Mouse (Mus musculus) erythroid progenitor cell, adult 5-6 weeks (primary cell): ENCODE measurements around the gene Cpn2. TPM values are rescaled to one million over a fixed set of nuclear protein-coding genes. Genes with fewer than 3 reads are reported as not detected.

Experiments used
- ATAC-seq: replicated peaks from 2 replicates; pipeline ENCODE4 v1.8.0; 2016; ENCODE audit warnings: moderate number of reproducible peaks, mild to moderate bottlenecking, moderate TSS enrichment, inconsistent platforms; ENCODE audit not compliant: poor library complexity, low FRiP score, severe bottlenecking
- total RNA-seq, 2 experiments: library from RNA; stranded (forward) in 1 of 2; stranded (reverse) in 1 of 2; fragments of 150-400 nt in 1 of 2; fragments of 186-747, 209-891 nt in 1 of 2; gene quantifications; 2 replicates each; pipeline versions ENCODE4 v1.2.3 to v1.2.4; 2015 to 2017; ENCODE audit warnings: low replicate concordance in 2 of 2

Cpn2 gene
- total RNA-seq (2015; ENCODE audit: low replicate concordance): not detected in 2 replicates
- not detected in 2 replicates for total RNA-seq (2017; ENCODE audit: low replicate concordance)

DNA sequence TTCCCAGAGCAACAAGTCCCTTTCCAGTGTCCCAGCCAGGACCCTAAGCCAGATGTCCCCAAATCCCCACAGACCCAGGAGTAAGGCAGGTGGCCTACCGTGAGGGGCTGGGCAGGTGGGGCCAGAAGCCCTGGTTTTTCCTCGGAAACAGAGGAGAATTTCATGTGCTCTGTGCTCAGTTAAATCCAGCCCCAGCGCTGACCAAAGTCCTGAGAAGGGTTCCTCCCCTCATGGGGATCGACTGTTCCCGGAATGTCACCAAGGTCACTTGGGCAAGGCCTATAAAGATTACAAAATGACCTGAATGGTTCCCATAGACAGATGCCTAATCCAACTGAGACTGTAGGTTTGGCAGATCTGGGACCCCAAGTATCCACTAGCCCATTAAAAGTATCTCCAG, at the start of gene Cpn2:
Cpn2 (minus strand) TSS at position 141 of the 400 bp plus-strand sequence.
- ATAC-seq: no peak

DNA sequence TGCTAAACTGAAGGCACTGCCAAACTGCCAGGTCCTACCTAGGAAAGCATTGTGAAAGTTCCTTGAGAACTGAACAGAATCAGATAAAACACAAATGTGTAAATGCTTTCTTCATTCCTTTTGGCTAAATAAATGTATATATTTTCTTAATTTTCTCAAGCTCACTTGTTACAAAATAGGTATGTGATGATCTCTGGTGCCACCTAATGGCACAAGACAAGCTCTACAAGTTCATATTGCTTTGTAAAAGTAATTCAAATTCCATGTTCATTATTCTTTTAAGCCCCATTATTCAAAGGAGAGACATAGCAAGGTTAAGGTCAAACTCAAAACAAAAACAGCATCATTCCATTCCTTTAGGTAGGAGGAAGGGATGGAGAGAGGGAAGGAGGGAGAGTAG, 46.9 kb upstream of the Cpn2 start:
- no peak for ATAC-seq

GRCm38 (mm10) chr16:30310647-30311046, 43.3 kb upstream of the Cpn2 start, which contains the start of gene Gp5:
TSS of gene Gp5 (minus strand) at chr16:30310779.
- ATAC-seq: no peak

DNA sequence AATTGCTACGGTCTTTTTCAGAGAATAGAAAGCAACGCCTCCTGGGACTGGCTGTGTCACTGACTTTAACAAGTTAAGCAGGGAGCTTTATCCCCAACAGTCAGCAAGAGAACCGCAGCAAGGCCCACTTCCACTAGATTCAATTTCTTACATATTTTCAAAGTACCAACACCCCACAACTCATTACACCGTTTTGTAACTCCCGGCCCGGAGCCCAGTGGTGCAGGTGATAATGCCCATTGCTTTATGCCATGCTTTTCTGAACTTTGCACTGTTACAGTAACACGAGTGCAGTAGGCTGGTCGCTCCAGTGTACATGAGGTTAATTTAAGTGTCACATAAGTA, 42.8 kb upstream of the Cpn2 start:
- no peak for ATAC-seq

GRCm38 (mm10) chr16:30309395-30310170, 42.3 kb upstream of the Cpn2 start:
- 0 out of 2 replicates have a peak, but pooled peaks have one; percentile 29 for ATAC-seq

GRCm38 (mm10) chr16:30308616-30309394, 41.5 kb upstream of the Cpn2 start:
- ATAC-seq: no peak; the same call in 1 of the 2 replicates

DNA sequence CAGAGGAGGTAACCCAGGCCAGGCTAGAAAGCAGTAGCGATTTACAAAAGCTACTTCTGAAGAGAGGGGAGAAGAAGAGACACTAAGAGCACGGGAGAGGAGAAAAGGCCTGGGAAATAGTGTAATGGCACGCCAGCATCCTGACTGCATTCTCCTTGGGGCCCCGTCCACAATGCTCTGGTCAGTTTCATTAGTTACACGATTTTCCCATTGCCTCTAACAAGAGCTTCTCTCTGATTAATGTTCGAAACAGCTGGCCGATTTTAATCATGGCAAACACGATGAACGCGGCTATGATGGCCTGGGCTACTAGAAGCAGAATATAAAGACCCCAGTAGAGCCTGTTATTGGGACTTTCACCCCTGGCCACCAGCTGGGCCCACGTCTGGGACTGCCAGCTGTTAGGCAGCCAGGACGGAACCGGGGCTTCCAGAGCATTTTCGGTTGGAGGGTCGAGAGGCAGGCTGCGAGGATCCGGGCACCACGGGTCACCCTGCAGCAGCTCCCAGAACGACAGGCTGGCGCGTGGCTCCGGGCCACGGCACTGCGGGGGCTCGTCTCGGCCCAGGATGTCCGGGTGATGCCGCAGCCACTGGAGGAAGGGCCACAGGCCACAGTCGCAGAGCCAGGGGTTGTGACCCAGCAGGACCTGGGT, 40.8 kb upstream of the Cpn2 start:
- ATAC-seq: no peak

GRCm38 (mm10) chr16:30307306-30307705, 40.0 kb upstream of the Cpn2 start:
- no peak for ATAC-seq

DNA sequence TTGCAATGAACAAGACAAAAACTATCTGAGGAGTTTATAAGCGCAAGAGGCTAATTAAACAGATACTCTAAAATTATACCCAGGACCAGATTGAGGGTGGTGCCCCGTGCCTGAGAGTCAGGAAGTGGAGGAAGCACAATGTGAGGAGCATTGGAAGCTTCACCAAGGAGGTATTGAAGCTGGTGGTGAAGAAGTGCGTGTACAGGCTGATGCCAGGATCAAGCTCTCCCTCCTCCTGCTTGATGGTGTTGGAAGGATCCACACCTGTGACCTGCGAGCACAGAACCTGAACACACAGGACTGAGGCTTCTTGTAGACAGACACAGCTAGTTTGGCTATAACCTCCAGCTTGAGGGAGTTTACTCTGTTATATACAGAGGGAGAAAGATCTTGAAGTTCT, 38.8 kb upstream of the Cpn2 start:
- ATAC-seq: no peak

- no peak for ATAC-seq
These were observed 36.9 kb upstream of the Cpn2 start for GRCm38 (mm10) chr16:30304236-30304635.

GRCm38 (mm10) chr16:30303411-30303810, 36.1 kb upstream of the Cpn2 start:
- no peak for ATAC-seq

DNA sequence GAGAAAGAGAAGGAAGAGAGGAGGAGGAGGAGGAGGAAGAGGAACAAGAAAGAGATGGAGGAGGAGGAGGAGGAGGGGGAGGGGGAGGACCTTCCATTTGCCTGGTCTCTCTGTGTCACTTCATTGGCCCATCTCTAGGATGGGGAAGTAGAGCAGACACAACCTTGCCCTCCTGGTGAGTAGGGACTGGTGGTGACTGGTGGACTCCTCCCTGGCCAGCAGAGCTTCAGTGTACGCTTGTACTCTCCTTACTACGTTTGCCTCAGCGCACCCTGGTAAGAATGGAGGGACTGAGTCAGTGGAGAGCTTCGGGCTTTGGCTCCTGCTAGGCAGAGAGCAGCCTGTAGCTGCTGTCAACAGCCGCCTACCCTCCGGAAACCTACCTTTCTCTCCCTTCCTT, 35.4 kb upstream of the Cpn2 start:
- no peak for ATAC-seq

DNA sequence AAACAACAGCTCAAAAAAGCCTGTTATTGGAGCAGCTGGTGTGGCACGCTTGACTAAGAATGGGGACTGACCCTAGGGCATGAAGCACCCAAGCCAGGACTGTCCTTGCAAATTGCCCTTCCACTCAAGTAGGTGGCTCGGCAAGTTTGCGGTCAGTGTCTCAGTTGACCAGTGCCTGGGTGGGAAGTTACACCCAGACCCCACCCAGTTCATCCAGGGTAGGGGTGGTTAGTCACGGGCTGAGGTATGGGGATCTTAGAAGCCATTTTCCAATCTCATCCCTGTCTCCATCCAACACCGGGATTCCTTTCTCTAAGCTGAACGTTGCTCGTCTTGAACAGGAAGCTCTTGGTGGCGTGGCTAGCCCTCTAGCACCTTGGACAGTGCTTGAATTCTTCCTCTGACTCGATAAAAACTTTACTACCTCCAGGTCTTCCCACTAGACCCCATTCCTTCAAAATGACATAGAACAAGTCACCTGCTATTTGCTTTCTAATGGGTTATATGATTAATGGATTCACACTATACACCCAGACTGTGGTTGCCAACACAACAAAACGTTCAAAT, 32.5 kb upstream of the Cpn2 start:
- no peak for ATAC-seq

GRCm38 (mm10) chr16:30297450-30297849, 30.2 kb upstream of the Cpn2 start:
- no peak for ATAC-seq

DNA sequence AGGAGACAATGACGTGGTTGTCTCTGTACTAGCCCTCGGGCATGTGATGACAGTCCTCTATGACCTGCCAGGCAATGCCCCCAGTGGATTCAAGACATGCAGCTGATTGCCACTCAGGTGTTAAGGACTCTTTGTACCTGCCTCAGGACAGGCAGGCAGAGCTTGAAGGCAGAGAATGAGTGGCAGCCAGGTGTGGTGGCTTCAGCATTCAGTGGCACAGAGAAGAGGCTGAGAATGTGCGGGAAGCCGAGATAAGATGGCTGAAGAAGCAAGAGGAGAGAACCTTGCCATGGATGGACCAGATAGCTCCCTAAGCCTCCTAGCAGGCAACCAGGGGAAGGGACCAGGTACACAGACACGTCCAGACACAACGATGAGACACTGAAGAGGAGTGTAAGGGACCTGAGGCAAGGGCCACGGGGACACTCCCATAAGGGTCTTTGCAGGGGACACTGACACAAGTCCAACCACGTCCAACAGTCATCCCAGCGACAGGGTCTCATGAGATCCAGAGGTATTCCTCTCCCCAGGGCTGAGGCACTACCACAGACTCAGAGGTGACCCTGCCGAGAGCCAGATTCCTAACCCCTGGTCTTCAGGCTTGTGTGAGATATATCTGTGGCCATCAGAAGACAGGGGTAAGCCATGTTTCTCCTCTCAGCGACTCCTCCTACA, 29.4 kb upstream of the Cpn2 start:
- ATAC-seq: no peak

DNA sequence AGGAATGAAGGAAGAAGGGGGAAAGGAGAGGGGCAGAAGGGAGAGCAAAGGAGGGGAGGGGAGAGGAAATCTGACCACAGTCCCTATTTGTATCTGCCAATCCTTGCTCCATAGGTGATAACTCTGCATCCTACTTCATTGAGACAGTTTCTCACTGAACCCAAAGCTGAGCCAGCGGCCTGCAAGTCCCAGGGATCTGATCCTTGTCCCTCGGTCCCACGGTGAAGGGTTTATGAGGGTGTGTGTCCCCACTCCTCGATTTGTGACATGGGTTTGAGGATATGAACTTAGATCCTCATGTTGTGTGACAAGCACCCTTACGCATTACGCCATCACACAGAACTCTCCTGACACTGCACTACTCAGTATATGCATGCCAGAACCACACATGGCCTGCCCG, 27.8 kb upstream of the Cpn2 start:
- ATAC-seq: no peak

GRCm38 (mm10) chr16:30290436-30290835, 23.1 kb upstream of the Cpn2 start:
- ATAC-seq: no peak

DNA sequence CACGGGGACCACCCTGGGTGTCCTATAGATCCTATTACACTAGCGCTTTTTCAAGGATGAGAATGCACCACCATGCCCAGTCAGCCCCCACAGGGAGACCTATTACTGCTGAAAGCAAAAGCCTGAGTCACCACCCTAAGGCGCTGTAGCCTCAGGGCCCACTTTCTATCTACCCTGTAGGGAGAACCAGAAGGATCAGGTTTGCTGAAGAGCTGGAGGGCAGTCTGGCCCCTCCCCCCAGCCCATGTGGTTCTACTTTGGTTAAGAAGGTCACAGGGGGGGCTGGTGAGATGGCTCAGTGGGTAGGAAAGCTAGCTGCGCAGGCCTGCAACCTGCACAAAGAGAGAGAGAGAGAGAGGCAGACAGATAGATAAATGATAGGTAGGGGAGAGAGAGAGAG, 18.4 kb upstream of the Cpn2 start:
- no peak for ATAC-seq

DNA sequence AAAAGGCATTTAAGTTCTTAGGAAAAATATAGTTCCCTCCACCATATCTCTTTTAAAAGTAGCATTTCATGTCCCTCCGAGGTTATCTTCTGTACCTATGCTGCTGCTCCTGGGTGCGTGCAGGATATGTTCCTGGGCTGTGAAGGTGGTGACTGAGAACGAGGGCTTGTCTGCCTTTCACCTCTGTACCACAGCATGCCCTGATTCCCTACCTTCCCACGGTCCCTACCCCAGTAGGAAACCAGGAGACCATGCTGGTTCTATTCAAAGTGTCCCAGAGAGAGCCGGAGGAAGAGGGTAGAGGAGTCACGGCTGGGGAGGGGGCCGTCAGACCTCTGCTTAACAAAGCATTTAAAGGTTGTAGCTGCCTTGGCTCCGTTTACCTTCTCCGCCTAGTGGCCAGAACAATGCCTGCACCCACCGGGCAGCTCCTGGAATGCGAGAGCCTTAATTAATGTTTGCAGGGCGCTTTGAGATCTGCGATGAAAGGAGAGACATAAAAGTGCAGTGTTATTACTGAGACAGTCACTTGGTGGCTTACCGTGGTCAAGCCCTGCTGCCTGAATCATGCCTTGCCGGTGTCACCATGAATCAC, 16.5 kb upstream of the Cpn2 start:
- no peak; the same call in 1 of the 2 replicates for ATAC-seq
